Mouse (Mus musculus) CH12.LX (cell line): ENCODE data around the gene Eps8l2. TPM values are rescaled to one million over a fixed set of nuclear protein-coding genes. Genes with fewer than 3 reads are reported as not detected.

Source experiments
- DNase-seq: peaks from one replicate; pipeline ENCODE4 v3.0.0-alpha.2; 2013; ENCODE audit errors: extremely low read depth
- H3K27ac ChIP-seq: 2 replicates; pipeline ENCODE4 v1.5.1; 2012; ENCODE audit warnings: low read depth, mild to moderate bottlenecking, control low read depth, moderate library complexity; ENCODE audit not compliant: insufficient read depth
- H3K27me3 ChIP-seq: replicated peaks from 2 replicates; pipeline ENCODE3; 2012; ENCODE audit warnings: inconsistent platforms
- H3K36me3 ChIP-seq, 2 experiments: replicated peaks in 1 of 2; 2 replicates each; pipeline versions ENCODE3 to v1.6.1; 2012; ENCODE audit warnings: inconsistent platforms in 1 of 2, low read length in 1 of 2, mild to moderate bottlenecking in 1 of 2, mixed read lengths in 1 of 2, moderate library complexity in 1 of 2; ENCODE audit not compliant: control insufficient read depth in 1 of 2, insufficient read depth in 1 of 2
- H3K4me1 ChIP-seq, 2 experiments: 2 replicates each; pipeline ENCODE4 v1.6.1; 2012; ENCODE audit warnings: inconsistent platforms in 1 of 2, moderate library complexity in 1 of 2; ENCODE audit not compliant: insufficient read depth in 2 of 2, control insufficient read depth in 1 of 2
- H3K4me2 ChIP-seq: 2 replicates; pipeline ENCODE4 v1.6.1; 2012; ENCODE audit warnings: low read depth, mild to moderate bottlenecking, control low read depth; ENCODE audit not compliant: poor library complexity, insufficient read depth, severe bottlenecking
- H3K4me3 ChIP-seq, 3 experiments: fragments of 150-350 bp in 1 of 3; sonication (generic) in 1 of 3; replicated peaks in 1 of 3; 2 replicates each; pipeline versions ENCODE3 to v1.5.1; 2011 to 2012; ENCODE audit warnings: low read depth in 2 of 3, low read length in 2 of 3, mild to moderate bottlenecking in 2 of 3, moderate library complexity in 2 of 3, control low read depth in 1 of 3, improper control_type of control experiment in 1 of 3, inconsistent platforms in 1 of 3, mixed read lengths in 1 of 3; ENCODE audit not compliant: poor library complexity in 1 of 3
- H3K79me2 ChIP-seq: replicated peaks from 2 replicates; pipeline ENCODE4 v1.6.1; 2012; ENCODE audit warnings: mild to moderate bottlenecking, moderate library complexity; ENCODE audit not compliant: control insufficient read depth, poor library complexity, insufficient read depth, severe bottlenecking; ENCODE audit errors: extremely low read depth
- H3K9ac ChIP-seq: 2 replicates; pipeline ENCODE4 v1.6.1; 2012; ENCODE audit warnings: low read depth, mild to moderate bottlenecking, control low read depth, moderate library complexity; ENCODE audit not compliant: insufficient read depth
- H3K9me3 ChIP-seq: replicated peaks from 2 replicates; pipeline ENCODE3; 2012; ENCODE audit warnings: low read length, inconsistent platforms, mixed read lengths
- CHD2 ChIP-seq: IDR thresholded peaks from 2 replicates; pipeline ENCODE4 v1.6.1; 2011; ENCODE audit warnings: low read length, improper control_type of control experiment
- E2F4 ChIP-seq: IDR thresholded peaks from 2 replicates; pipeline ENCODE4 v1.6.1; 2011; ENCODE audit warnings: low read depth, low read length, improper control_type of control experiment; ENCODE audit not compliant: insufficient replicate concordance
- EP300 ChIP-seq: IDR thresholded peaks from 2 replicates; pipeline ENCODE4 v1.6.1; 2011; ENCODE audit warnings: low read length, improper control_type of control experiment
- ETS1 ChIP-seq: conservative IDR thresholded peaks from 2 replicates; pipeline ENCODE4 v1.6.1; 2012; ENCODE audit warnings: low read depth, mild to moderate bottlenecking, inconsistent platforms, low read length, improper control_type of control experiment, moderate library complexity
- IRF4 ChIP-seq: IDR thresholded peaks from 2 replicates; pipeline ENCODE4 v1.6.1; 2014; ENCODE audit warnings: low read depth, mild to moderate bottlenecking, inconsistent platforms, low read length, improper control_type of control experiment
- JUN ChIP-seq: IDR thresholded peaks from 2 replicates; pipeline ENCODE4 v1.6.1; 2011; ENCODE audit warnings: low read depth, mild to moderate bottlenecking, low read length, improper control_type of control experiment, moderate library complexity; ENCODE audit not compliant: insufficient read depth
- MAFK ChIP-seq: IDR thresholded peaks from 2 replicates; pipeline ENCODE4 v1.6.1; 2011; ENCODE audit warnings: low read length, improper control_type of control experiment; ENCODE audit not compliant: insufficient replicate concordance
- MAZ ChIP-seq: IDR thresholded peaks from 2 replicates; pipeline ENCODE4 v1.6.1; 2012; ENCODE audit warnings: low read depth, mild to moderate bottlenecking, inconsistent platforms, low read length, improper control_type of control experiment, moderate library complexity
- MXI1 ChIP-seq: IDR thresholded peaks from 2 replicates; pipeline ENCODE4 v1.6.1; 2011; ENCODE audit warnings: mild to moderate bottlenecking, low read depth, low read length, improper control_type of control experiment
- NRF1 ChIP-seq: IDR thresholded peaks from 2 replicates; pipeline ENCODE4 v1.6.1; 2014; ENCODE audit warnings: low read depth, mild to moderate bottlenecking, inconsistent platforms, low read length, improper control_type of control experiment, moderate library complexity
- PAX5 ChIP-seq: IDR thresholded peaks from 2 replicates; pipeline ENCODE4 v1.6.1; 2012; ENCODE audit warnings: low read length, inconsistent platforms, mixed read lengths
- POLR2AphosphoS2 ChIP-seq: IDR thresholded peaks from 2 replicates; pipeline ENCODE4 v1.6.1; 2011; ENCODE audit warnings: low read depth, low read length, improper control_type of control experiment
- RCOR1 ChIP-seq: conservative IDR thresholded peaks from 2 replicates; pipeline ENCODE4 v1.6.1; 2012; ENCODE audit warnings: low read depth, mild to moderate bottlenecking, inconsistent platforms, low read length, improper control_type of control experiment
- TCF12 ChIP-seq: IDR thresholded peaks from 2 replicates; pipeline ENCODE4 v1.6.1; 2014; ENCODE audit warnings: low read depth, mild to moderate bottlenecking, inconsistent platforms, low read length, improper control_type of control experiment
- USF1 ChIP-seq: IDR thresholded peaks from 2 replicates; pipeline ENCODE4 v1.6.1; 2014; ENCODE audit warnings: low read depth, mild to moderate bottlenecking, inconsistent platforms, low read length, improper control_type of control experiment
- ZMIZ1 ChIP-seq: IDR thresholded peaks from 2 replicates; pipeline ENCODE4 v1.6.1; 2012; ENCODE audit warnings: low read depth, mild to moderate bottlenecking, inconsistent platforms, low read length, improper control_type of control experiment
- dilution Hi-C: fragments of 300-500 bp; cut with MboI; formaldehyde crosslinking; loops from 2 replicates; pipeline ENCODE4 v1.14.3; 2020; ENCODE audit warnings: low sequenced_read_pairs; ENCODE audit not compliant: extremely low pct_unique_long_range_greater_than_20kb, extremely low pct_ligation_motif_present
- in situ Hi-C: fragments of 300-500 bp; cut with MboI; formaldehyde crosslinking; loops from 3 replicates; pipeline ENCODE4 v1.14.3; 2019; ENCODE audit warnings: low sequenced_read_pairs, low pct_ligation_motif_present, low pct_unique_long_range_greater_than_20kb, mixed read lengths
- polyA plus RNA-seq: library from polyadenylated mRNA; unstranded; fragments of >175 nt; gene quantifications from 2 replicates; pipeline ENCODE4 v1.2.1, GENCODE M21; 2012; ENCODE audit warnings: low read depth; ENCODE audit not compliant: insufficient read length
- total RNA-seq, 2 experiments: library from RNA; depleted of rRNA; stranded (reverse); fragments of 300-350 nt in 1 of 2; fragments of >200 nt in 1 of 2; gene quantifications; 2 replicates each; pipeline ENCODE4 v1.2.3; 2012 to 2014

The Eps8l2 gene
- total and polyA plus RNA-seq, 3 experiments = 0.51 to 1.1 TPM; not detected in 1

GRCm38 (mm10) chr7:141343696-141344095, 5.0 kb downstream of the Eps8l2 start:
- H3K4me1 ChIP-seq = peaks cover 0 to 5% of the 10 kb centered on the region in 2 experiments; a peak in 1 of 4 replicates
- TF ChIP-seq TCF12 = no peak
- TF ChIP-seq, all 38 proteins: peak for 0
- Histone ChIP-seq H3K4me3 (no peak overlapping the region), H3K27ac (no peak overlapping the region), H3K9ac (no peak overlapping the region), H3K4me2 (no peak overlapping the region), H3K27me3 (peaks cover 3% of the 10 kb centered on the region), H3K79me2 (no peaks in the 10 kb centered on the region), H3K36me3 (no peaks in the 10 kb centered on the region), H3K9me3 (no peaks in the 10 kb centered on the region)
- dilution Hi-C loops = no loop called here
- no peak for DNase-seq
- in situ Hi-C loops = no loop called here

DNA sequence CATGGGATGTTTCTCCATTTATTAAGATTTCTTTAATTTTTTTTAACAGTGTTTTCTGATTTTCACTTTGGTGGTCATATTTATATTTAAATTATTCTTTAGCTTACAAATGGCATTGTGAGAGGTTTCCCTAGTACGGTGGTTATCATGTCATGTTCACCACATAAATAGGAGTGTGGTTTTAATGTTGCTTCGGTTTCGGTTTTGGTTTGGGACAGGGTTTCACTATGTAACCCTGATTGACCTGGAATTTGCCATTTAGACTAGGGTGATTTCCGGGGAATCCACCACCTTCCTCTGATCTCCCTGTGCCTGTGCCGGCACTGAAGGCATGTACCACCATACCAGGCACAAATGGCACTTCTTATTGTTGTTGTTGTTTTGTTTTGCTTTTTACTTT, 6.1 kb downstream of the Eps8l2 start:
- H3K9me3 ChIP-seq = no peaks in the 10 kb centered on the region
- H3K4me2 ChIP-seq = no peak overlapping the region
- no peak overlapping the region for H3K9ac ChIP-seq
- H3K79me2 ChIP-seq = no peaks in the 10 kb centered on the region
- no peak overlapping the region for H3K27ac ChIP-seq
- peaks cover 0 to 5% of the 10 kb centered on the region in 2 experiments; a peak in 1 of 4 replicates for H3K4me1 ChIP-seq
- TF ChIP-seq MAZ (no peak), ZMIZ1 (no peak), RCOR1 (no peak), IRF4 (peak; percentile 46; the same call in 1 of the 2 replicates), MXI1 (no peak), PAX5 (no peak), CHD2 (no peak), EP300 (peak; percentile 28; the same call in 1 of the 2 replicates), USF1 (no peak), POLR2AphosphoS2 (no peak), MAFK (no peak), NRF1 (no peak), JUN (no peak), E2F4 (no peak), ETS1 (no peak)
- no peak overlapping the region for H3K4me3 ChIP-seq
- in situ Hi-C loops = no loop called here
- dilution Hi-C loops = no loop called here
- no peaks in the 10 kb centered on the region for H3K36me3 ChIP-seq
- no peak for DNase-seq
- peaks cover 3% of the 10 kb centered on the region for H3K27me3 ChIP-seq
